Mouse (Mus musculus) C2C12 (cell line): ENCODE data around the gene Spdye4b. TPM values are rescaled to one million over a fixed set of nuclear protein-coding genes. Genes with fewer than 3 reads are reported as not detected.

Experiments
- H3K27me3 ChIP-seq: one replicate; pipeline ENCODE4 v1.6.1; 2011; ENCODE audit not compliant: control insufficient read depth, insufficient read depth, insufficient read length
- H3K36me3 ChIP-seq: one replicate; pipeline ENCODE4 v1.6.1; 2011; ENCODE audit not compliant: control insufficient read depth, insufficient read depth
- H3K4me3 ChIP-seq: one replicate; pipeline ENCODE4 v1.5.1; 2011; ENCODE audit warnings: mild to moderate bottlenecking, control low read depth; ENCODE audit not compliant: poor library complexity, insufficient read depth, severe bottlenecking
- H3K79me2 ChIP-seq: one replicate; pipeline ENCODE4 v1.6.1; 2011; ENCODE audit not compliant: control insufficient read depth, insufficient read depth
- H3K79me3 ChIP-seq: one replicate; pipeline ENCODE4 v1.6.1; 2011; ENCODE audit warnings: low read depth, control low read depth
- H3ac ChIP-seq: one replicate; pipeline ENCODE3; 2011; ENCODE audit warnings: low read depth; ENCODE audit not compliant: control insufficient read depth, insufficient read length
- CEBPB ChIP-seq: IDR thresholded peaks from one replicate; pipeline ENCODE4 v1.6.1; 2011; ENCODE audit warnings: low read depth, mild to moderate bottlenecking, control low read depth, moderate library complexity
- CTCF ChIP-seq: IDR thresholded peaks from one replicate; pipeline ENCODE4 v1.5.1; 2011; ENCODE audit not compliant: control insufficient read depth, insufficient read depth, insufficient read length
- FOSL1 ChIP-seq: IDR thresholded peaks from one replicate; pipeline ENCODE4 v1.8.0; 2011; ENCODE audit warnings: mild to moderate bottlenecking, low read length; ENCODE audit not compliant: poor library complexity, insufficient read depth, severe bottlenecking
- MAX ChIP-seq: IDR thresholded peaks from one replicate; pipeline ENCODE4 v1.6.1; 2011; ENCODE audit warnings: mild to moderate bottlenecking, control low read depth
- MYOD1 ChIP-seq: IDR thresholded peaks from one replicate; pipeline ENCODE4 v1.6.1; 2011; ENCODE audit warnings: low read depth; ENCODE audit not compliant: control insufficient read depth, insufficient read length
- MYOG ChIP-seq: IDR thresholded peaks from one replicate; pipeline ENCODE4 v1.6.1; 2011; ENCODE audit not compliant: control insufficient read depth, insufficient read length; ENCODE audit errors: extremely low read depth
- USF1 ChIP-seq: IDR thresholded peaks from one replicate; pipeline ENCODE4 v1.6.1; 2011; ENCODE audit warnings: low read depth, mild to moderate bottlenecking, control low read depth, moderate library complexity
- microRNA-seq: library from miRNA; unstranded; fragments of <30 nt; microRNA quantifications from one replicate; pipeline ENCODE4, GENCODE M21; 2019; ENCODE audit warnings: borderline microRNAs expressed
- polyA plus RNA-seq: library from polyadenylated mRNA; unstranded; fragments of >200 nt; fragmentation: generic; extraction: Trizol; gene quantifications from one replicate; pipeline ENCODE4 v1.2.1, GENCODE M21; 2012; ENCODE audit warnings: missing spikeins

Gene Spdye4b
- polyA plus RNA-seq, 1 experiment: not detected

GRCm38 (mm10) chr5:143253186-143253880, 72.5 kb downstream of the Spdye4b start:
- no peak overlapping the region for H3ac ChIP-seq
- H3K79me3 ChIP-seq: no peaks in the 10 kb centered on the region
- H3K4me3 ChIP-seq: no peak overlapping the region
- H3K79me2 ChIP-seq: no peaks in the 10 kb centered on the region
- H3K36me3 ChIP-seq: peaks cover 10% of the 10 kb centered on the region
- no peaks in the 10 kb centered on the region for H3K27me3 ChIP-seq
- TF ChIP-seq MAX (no peak), USF1 (no peak), MYOG (no peak), CTCF (no peak), FOSL1 (no peak), CEBPB (no peak), MYOD1 (no peak)

GRCm38 (mm10) chr5:143253881-143254486, 73.2 kb downstream of the Spdye4b start:
- TF ChIP-seq CEBPB: no peak
- TF ChIP-seq FOSL1: no peak
- no peak for TF ChIP-seq MYOG
- no peak for TF ChIP-seq MAX
- no peak for TF ChIP-seq USF1
- no peak for TF ChIP-seq CTCF
- no peak for TF ChIP-seq MYOD1
- no peak overlapping the region for H3K4me3 ChIP-seq
- H3K79me2 ChIP-seq: no peaks in the 10 kb centered on the region
- no peak overlapping the region for H3ac ChIP-seq
- no peaks in the 10 kb centered on the region for H3K79me3 ChIP-seq
- H3K27me3 ChIP-seq: no peaks in the 10 kb centered on the region
- peaks cover 9% of the 10 kb centered on the region for H3K36me3 ChIP-seq

Small RNA genes lying within 50 kb of the gene (microRNA-seq; reads per million reads assigned to microRNA genes)
- gene Gm44405: not detected

Other genes with a start within 250 kb of the Spdye4b start
- 583 TPM for gene Fscn1, start 220.7 kb upstream of the Spdye4b start, polyA plus RNA-seq
- gene Rnf216, start 68.0 kb upstream of the Spdye4b start, polyA plus RNA-seq: 12.2 TPM
- not detected for gene Olfr718-ps1, start 33.4 kb upstream of the Spdye4b start, polyA plus RNA-seq
- 2.8 TPM for gene Rbak, start 242 bp upstream of the Spdye4b start, polyA plus RNA-seq
- gene Spdye4a, start 45.9 kb downstream of the Spdye4b start, polyA plus RNA-seq: not detected
- 4.2 TPM for gene Zfp12, start 54.1 kb downstream of the Spdye4b start, polyA plus RNA-seq
- gene Zfp316, start 89.0 kb downstream of the Spdye4b start, polyA plus RNA-seq: 3.8 TPM
- gene Zfp853, start 112.6 kb downstream of the Spdye4b start, polyA plus RNA-seq: not detected
- 29.6 TPM for gene E130309D02Rik, start 134.3 kb downstream of the Spdye4b start, polyA plus RNA-seq
- gene Zdhhc4, start 148.2 kb downstream of the Spdye4b start, polyA plus RNA-seq: 48.7 TPM
- gene Grid2ip, start 176.3 kb downstream of the Spdye4b start, polyA plus RNA-seq: not detected
- gene Kdelr2, start 222.8 kb downstream of the Spdye4b start, polyA plus RNA-seq: 131 TPM